Mouse (Mus musculus): ENCODE results near the gene Rab5c. TPM values are rescaled to one million over a fixed set of nuclear protein-coding genes. Genes with fewer than 3 reads are reported as not detected.

The Rab5c gene
- polyA plus RNA-seq, 1 experiment from 2014 or later, result 35.1 TPM

DNA sequence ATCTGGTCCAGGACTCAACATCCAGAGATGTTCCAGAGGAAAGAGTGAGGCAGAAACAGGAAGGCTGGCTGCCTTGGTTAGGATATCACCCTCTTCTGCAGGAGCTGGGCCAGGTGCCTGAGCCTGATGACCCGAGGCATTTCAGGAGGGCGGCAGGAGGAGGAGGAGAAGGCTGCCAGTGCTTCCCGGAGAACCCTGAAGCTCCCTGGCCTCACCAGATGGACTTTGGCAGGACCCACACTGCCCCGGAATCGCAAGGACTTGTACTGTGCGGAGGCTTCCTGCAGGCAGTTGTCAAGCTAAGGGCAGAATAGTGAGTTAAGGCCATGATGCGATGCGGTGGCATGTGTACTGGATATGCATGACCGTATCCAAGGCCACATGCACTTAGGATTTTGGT is 28.7 kb upstream of the Rab5c start:
- Histone ChIP-seq H3K27ac (replicated peaks) (no peak overlapping the region), H3K27me3 (0 out of 2 replicates have a peak, but pooled peaks cover 5% of the 10 kb centered on the region), H3K36me3 (no peaks in the 10 kb centered on the region), H3K9ac (no peak overlapping the region), H3K9me3 (no peaks in the 10 kb centered on the region), H3K4me2 (no peak overlapping the region), H3K4me3 (no peak overlapping the region), H3K4me1 (replicated peaks) (peaks cover 19% of the 10 kb centered on the region; the same call in 1 of the 2 replicates)
- ATAC-seq (ENCODE audit: low read depth), result no peak
- WGBS, result 81% methylated on average over 9 of the region's 9 CpGs

GRCm38 (mm10) chr11:100762831-100763230 is 24.8 kb upstream of the Rab5c start, which contains the start of gene Hcrt:
TSS of gene Hcrt (minus strand) at chr11:100762931.
- Histone ChIP-seq H3K36me3 (no peaks in the 10 kb centered on the region), H3K4me1 (replicated peaks) (peaks cover 30% of the 10 kb centered on the region), H3K27me3 (peaks cover 12% of the 10 kb centered on the region), H3K9ac (peak within 1 kb of the TSS; percentile 70), H3K4me2 (peak within 1 kb of the TSS; percentile 68), H3K9me3 (no peaks in the 10 kb centered on the region), H3K4me3 (peak within 1 kb of the TSS; percentile 45), H3K27ac (replicated peaks) (no peak within 1 kb of the TSS)
- ATAC-seq (ENCODE audit: low read depth), result no peak
- WGBS, result 88% methylated on average over 7 of the region's 7 CpGs

GRCm38 (mm10) chr11:100761547-100762045 is 23.6 kb upstream of the Rab5c start:
- Histone ChIP-seq H3K36me3 (no peaks in the 10 kb centered on the region), H3K27me3 (peaks cover 19% of the 10 kb centered on the region), H3K4me2 (peak overlapping the region; percentile 68), H3K9me3 (no peaks in the 10 kb centered on the region), H3K4me1 (replicated peaks) (peaks cover 30% of the 10 kb centered on the region), H3K9ac (peak overlapping the region; percentile 70), H3K27ac (replicated peaks) (0 out of 2 replicates have a peak overlapping the region, but pooled peaks have one; percentile 18), H3K4me3 (peak overlapping the region; percentile 45)
- under 1% methylated on average over 27 of the region's 27 CpGs for WGBS
- ATAC-seq (ENCODE audit: low read depth), result peak; percentile 38

DNA sequence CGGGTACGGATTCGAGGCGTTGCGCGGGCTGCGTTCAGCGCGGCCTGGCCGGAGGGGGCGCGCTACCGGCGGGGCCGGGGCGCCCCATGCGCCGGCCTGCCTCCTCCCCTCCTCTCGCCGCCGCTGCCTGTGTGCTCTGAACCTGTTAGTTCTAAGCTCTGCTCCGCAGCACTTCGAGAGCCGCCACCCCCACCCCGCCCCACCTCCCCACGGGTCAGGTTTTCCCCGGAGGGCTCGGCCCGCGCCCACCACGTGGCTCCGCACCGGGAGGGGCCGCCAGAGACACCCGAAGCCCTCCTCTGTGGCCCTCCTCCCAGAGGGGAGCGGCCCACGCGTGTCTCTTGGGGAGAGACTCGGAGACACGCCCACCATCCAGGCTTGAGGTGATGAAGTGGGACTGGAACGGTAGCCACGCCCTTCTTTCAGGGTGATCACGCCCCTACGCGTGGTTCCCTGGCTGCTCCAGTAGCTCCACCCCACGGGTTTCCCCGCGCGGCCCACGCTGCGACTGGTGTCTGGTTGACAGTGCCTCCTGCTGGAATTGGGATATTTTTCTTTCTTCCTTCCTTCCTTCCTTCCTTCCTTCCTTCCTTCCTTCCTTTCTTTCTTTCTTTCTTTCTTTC is 21.7 kb upstream of the Rab5c start, which contains the start of gene Kcnh4:
Kcnh4 (minus strand) TSS at position 332 of the 623 bp plus-strand sequence.
- Histone ChIP-seq H3K4me3 (peak within 1 kb of the TSS; percentile 55), H3K27ac (replicated peaks) (no peak within 1 kb of the TSS; the same call in 1 of the 2 replicates), H3K36me3 (peaks cover 5% of the 10 kb centered on the region; the same call in 1 of the 2 replicates), H3K9me3 (no peaks in the 10 kb centered on the region), H3K4me1 (replicated peaks) (peaks cover 30% of the 10 kb centered on the region), H3K9ac (peak within 1 kb of the TSS; percentile 72), H3K27me3 (peaks cover 22% of the 10 kb centered on the region), H3K4me2 (peak within 1 kb of the TSS; percentile 65)
- under 1% methylated on average over 47 of the region's 51 CpGs for WGBS
- ATAC-seq (ENCODE audit: low read depth), result peak; percentile 65

DNA sequence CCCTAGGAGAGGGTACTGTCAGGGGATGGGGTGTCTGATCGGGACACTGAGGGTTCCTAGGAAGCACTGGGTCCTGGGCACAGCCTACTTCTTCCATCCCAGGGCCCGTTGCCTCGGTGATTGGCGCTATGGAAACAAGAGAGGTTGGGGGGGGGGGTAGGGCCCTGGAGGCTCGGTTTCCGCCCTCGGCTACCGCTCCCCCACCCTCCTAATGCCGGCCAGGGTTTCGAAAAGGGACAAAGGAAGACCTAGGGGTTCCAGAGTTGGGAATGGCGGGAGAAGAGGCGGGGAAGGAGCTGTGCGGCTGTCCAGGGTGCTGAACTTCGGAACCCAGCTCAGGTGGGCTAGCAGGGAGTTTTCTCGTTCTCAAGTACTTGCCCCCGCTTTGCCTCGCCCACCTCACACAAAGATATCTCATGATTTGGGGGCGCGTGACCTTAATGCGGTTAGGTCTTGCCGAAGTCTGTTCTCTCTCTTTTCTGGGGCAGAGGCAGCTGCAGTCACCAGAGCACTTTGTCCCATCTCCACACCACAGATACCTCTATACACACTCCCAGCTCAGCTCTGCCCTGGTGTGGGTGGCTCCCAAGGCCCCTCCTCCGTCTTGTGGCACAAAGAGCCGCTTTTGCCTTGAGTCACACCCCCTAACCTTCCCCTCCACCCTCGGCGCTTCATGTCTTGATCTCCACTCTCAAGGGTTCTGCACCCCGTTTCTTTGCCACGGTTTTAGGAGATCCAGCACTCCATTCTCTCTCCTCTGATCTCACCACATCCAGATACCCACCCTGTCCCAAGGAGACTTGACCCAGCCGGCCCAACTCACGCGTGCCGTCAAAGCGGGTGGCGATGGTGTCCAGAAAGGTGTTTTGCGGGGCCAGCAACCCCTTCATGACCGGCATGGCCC is 20.9 kb upstream of the Rab5c start:
- peak overlapping the region; percentile 65 for H3K4me2 ChIP-seq
- H3K27me3 ChIP-seq, result peaks cover 22% of the 10 kb centered on the region
- H3K27ac ChIP-seq (replicated peaks), result no peak overlapping the region; the same call in 1 of the 2 replicates
- peaks cover 9% of the 10 kb centered on the region; the same call in 1 of the 2 replicates for H3K36me3 ChIP-seq
- H3K4me1 ChIP-seq (replicated peaks), result peaks cover 30% of the 10 kb centered on the region
- WGBS, result under 1% methylated on average over 35 of the region's 35 CpGs
- H3K9me3 ChIP-seq, result no peaks in the 10 kb centered on the region
- peak overlapping the region; percentile 55 for H3K4me3 ChIP-seq
- peak; percentile 51 for ATAC-seq (ENCODE audit: low read depth)
- H3K9ac ChIP-seq, result peak overlapping the region; percentile 72

GRCm38 (mm10) chr11:100757566-100757965 is 19.6 kb upstream of the Rab5c start:
- 90% methylated on average over 12 of the region's 12 CpGs for WGBS
- Histone ChIP-seq H3K4me3 (no peak overlapping the region), H3K36me3 (peaks cover 9% of the 10 kb centered on the region; the same call in 1 of the 2 replicates), H3K4me1 (replicated peaks) (peaks cover 30% of the 10 kb centered on the region), H3K27me3 (peaks cover 19% of the 10 kb centered on the region), H3K27ac (replicated peaks) (no peak overlapping the region), H3K9ac (no peak overlapping the region), H3K4me2 (peak overlapping the region; percentile 65; the same call in 1 of the 2 replicates), H3K9me3 (no peaks in the 10 kb centered on the region)
- ATAC-seq (ENCODE audit: low read depth), result no peak

- H3K4me1 ChIP-seq (replicated peaks), result peaks cover 25% of the 10 kb centered on the region
- H3K9ac ChIP-seq, result no peak overlapping the region
- no peak overlapping the region for H3K27ac ChIP-seq (replicated peaks)
- no peaks in the 10 kb centered on the region for H3K9me3 ChIP-seq
- ATAC-seq (ENCODE audit: low read depth), result no peak
- no peak overlapping the region for H3K4me2 ChIP-seq
- H3K27me3 ChIP-seq, result peaks cover 20% of the 10 kb centered on the region
- H3K36me3 ChIP-seq, result peaks cover 11% of the 10 kb centered on the region
- 71% methylated on average over 6 of the region's 6 CpGs for WGBS
- H3K4me3 ChIP-seq, result no peak overlapping the region
These were observed 18.5 kb upstream of the Rab5c start for GRCm38 (mm10) chr11:100756476-100756875.

GRCm38 (mm10) chr11:100754693-100755057 is 16.7 kb upstream of the Rab5c start:
- no peak for ATAC-seq (ENCODE audit: low read depth)
- peaks cover 28% of the 10 kb centered on the region for H3K27me3 ChIP-seq
- no peaks in the 10 kb centered on the region for H3K9me3 ChIP-seq
- H3K27ac ChIP-seq (replicated peaks), result no peak overlapping the region
- 89% methylated on average over 3 of the region's 3 CpGs for WGBS
- H3K9ac ChIP-seq, result no peak overlapping the region
- H3K4me1 ChIP-seq (replicated peaks), result peaks cover 17% of the 10 kb centered on the region
- no peak overlapping the region for H3K4me2 ChIP-seq
- peaks cover 18% of the 10 kb centered on the region for H3K36me3 ChIP-seq
- no peak overlapping the region for H3K4me3 ChIP-seq

DNA sequence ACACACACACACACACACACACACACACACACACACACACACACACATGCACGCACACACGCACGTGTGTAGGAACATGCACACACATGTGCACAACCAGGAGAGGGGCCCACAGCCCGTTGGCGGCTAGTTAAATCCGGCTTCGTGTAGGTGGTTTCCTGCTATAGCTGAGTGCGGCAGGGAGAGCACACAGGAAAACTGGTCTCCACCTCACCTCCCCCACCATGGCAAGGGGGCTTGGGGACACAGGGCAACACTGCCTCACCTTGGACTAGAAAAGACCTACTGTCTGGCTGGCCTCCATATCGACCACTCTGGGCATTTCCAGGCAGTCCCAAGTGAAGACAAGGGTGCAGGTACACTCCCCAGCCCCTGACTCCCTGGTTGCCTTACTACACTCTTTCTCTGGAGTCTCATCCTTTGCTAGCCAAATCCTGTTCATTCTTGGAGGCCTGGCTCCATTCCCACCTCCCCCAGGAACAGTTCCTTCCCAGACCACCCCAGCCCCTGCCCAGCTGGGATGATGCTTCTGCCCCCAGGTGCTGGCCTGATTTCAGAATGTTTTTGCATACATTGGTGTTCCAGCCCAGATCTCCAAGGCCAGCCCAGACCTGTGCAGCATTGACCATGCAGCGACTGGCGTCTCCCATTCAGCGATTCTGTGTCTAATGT is 16.1 kb upstream of the Rab5c start:
- Histone ChIP-seq H3K27ac (replicated peaks) (no peak overlapping the region), H3K4me1 (replicated peaks) (peaks cover 12% of the 10 kb centered on the region), H3K9ac (no peak overlapping the region), H3K9me3 (no peaks in the 10 kb centered on the region), H3K4me2 (no peak overlapping the region), H3K36me3 (peaks cover 22% of the 10 kb centered on the region), H3K27me3 (peaks cover 30% of the 10 kb centered on the region), H3K4me3 (no peak overlapping the region)
- whole genome bisulfite sequencing, result 90% methylated on average over 12 of the region's 12 CpGs
- ATAC-seq (ENCODE audit: low read depth), result no peak

DNA sequence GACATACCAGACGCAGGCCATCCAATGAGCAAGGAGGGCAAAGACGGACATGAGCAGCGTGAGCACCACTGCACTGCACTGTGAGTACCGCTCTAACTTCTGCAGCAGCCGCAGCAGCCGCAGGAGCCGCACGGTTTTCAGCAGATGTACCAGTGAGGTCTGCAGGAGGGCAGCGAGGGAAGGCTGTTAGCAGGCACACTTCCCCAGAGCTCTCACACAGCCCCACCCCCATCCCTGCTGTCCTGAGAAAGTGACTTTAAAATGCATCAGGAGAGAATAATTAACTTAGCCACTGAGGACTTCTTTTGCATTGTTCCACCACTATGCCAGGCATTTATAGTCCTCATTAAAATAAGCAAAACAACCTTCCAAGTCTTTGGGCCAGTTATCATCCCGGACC is 14.3 kb upstream of the Rab5c start:
- H3K9me3 ChIP-seq, result no peaks in the 10 kb centered on the region
- no peak overlapping the region for H3K27ac ChIP-seq (replicated peaks)
- WGBS, result 16% methylated on average over 10 of the region's 10 CpGs
- no peak overlapping the region for H3K4me2 ChIP-seq
- peaks cover 32% of the 10 kb centered on the region for H3K27me3 ChIP-seq
- no peak overlapping the region for H3K4me3 ChIP-seq
- H3K36me3 ChIP-seq, result peaks cover 22% of the 10 kb centered on the region
- no peak for ATAC-seq (ENCODE audit: low read depth)
- no peak overlapping the region for H3K9ac ChIP-seq
- H3K4me1 ChIP-seq (replicated peaks), result peaks cover 4% of the 10 kb centered on the region; the same call in 1 of the 2 replicates

- Histone ChIP-seq H3K9ac (no peak overlapping the region), H3K4me2 (no peak overlapping the region), H3K27ac (replicated peaks) (no peak overlapping the region), H3K27me3 (peaks cover 28% of the 10 kb centered on the region), H3K9me3 (no peaks in the 10 kb centered on the region), H3K4me3 (no peak overlapping the region), H3K36me3 (peaks cover 21% of the 10 kb centered on the region), H3K4me1 (replicated peaks) (peaks cover 4% of the 10 kb centered on the region; the same call in 1 of the 2 replicates)
- ATAC-seq (ENCODE audit: low read depth), result no peak
- WGBS, result 87% methylated on average over 16 of the region's 16 CpGs
These were observed 12.1 kb upstream of the Rab5c start for GRCm38 (mm10) chr11:100750127-100750526.

All from neural tube, embryonic 13.5 days (tissue).